Mouse (Mus musculus): ENCODE results near the gene Hdac4. TPM values are rescaled to one million over a fixed set of nuclear protein-coding genes. Genes with fewer than 3 reads are reported as not detected.
A peak's percentile ranks its signal among the peaks of the same experiment; 100 is the strongest.

The Hdac4 gene
- polyA plus RNA-seq, 1 experiment from 2014 or later: 23.9 TPM

DNA sequence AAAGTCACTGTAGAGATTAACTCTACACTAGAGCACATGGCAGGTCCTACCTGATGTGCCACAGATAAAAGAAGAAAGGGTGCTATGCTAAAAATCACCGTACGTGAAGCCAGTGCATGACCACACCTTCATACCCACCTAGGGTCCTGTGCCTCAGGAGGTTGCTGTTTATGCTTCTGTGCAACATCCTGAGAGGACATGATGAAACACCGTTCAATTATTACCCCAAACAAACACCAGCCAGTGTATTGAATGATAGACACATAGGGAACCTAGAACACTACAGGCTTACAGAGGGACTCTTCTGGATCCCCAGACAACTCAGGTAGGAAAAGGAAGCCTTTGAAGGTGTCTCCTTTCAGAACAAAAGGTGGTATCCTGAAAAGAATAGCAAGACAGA lies 120.8 kb downstream of the Hdac4 start:
- H3K9me3 ChIP-seq (replicated peaks; ENCODE audit: control insufficient read depth, low read length): no peaks in the 10 kb centered on the region
- no peaks in the 10 kb centered on the region for H3K27me3 ChIP-seq (ENCODE audit: control insufficient read depth, insufficient read depth, low read length)
- no peak overlapping the region for H3K27ac ChIP-seq (replicated peaks; ENCODE audit: low read depth, low read length)
- H3K9ac ChIP-seq (replicated peaks; ENCODE audit: low read length): no peak overlapping the region
- ATAC-seq (replicated peaks; ENCODE audit: insufficient number of reproducible peaks, low FRiP score, low TSS enrichment, low read depth) (no peak), DNase-seq (ENCODE audit: low spot score) (no peak)
- H3K4me1 ChIP-seq (ENCODE audit: control insufficient read depth, insufficient read depth, low read length): no peaks in the 10 kb centered on the region
- WGBS: 91% methylated on average over 3 of the region's 3 CpGs
- no peak overlapping the region for H3K4me3 ChIP-seq (ENCODE audit: low read depth, low read length)
- no peak overlapping the region for H3K4me2 ChIP-seq (ENCODE audit: low read depth, low read length)
- no peaks in the 10 kb centered on the region for H3K36me3 ChIP-seq (replicated peaks; ENCODE audit: control insufficient read depth, insufficient read depth, low read depth, low read length)

DNA sequence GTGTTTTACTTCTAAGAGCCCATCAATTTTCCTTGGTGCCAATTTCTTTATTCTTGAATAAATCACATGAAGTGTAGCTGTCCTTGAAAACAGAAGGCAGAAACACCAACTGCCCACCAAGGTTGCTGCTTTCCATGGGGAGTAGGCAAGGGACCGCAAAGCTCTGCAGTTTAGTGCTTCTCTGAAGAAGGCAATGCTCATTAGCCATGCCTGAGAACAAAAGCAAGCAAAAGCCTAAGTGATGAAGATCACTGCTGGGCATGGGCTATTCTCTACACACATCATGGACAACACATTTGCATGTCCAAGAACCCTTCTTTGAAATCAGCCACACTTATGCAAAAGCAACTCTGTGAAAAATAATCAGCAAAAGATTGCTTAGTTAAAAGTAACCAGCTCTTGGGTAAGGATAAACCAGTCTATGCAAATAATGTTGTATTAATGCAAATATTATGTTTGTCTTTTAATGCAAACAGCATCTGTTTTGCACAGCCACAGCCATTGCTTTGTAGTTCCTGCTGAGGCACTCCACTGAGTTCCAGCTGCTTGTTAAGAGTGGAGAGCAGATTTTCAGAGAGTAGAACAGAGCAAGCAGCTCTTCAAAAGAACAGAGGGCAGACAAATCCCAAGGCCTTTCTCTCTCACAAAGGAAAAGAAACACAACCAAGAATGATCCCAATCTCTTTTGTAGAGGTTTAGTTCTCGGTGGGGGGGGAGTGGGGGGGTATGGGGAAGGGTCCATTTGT lies 125.4 kb downstream of the Hdac4 start:
- no peak overlapping the region for H3K4me3 ChIP-seq (ENCODE audit: low read depth, low read length)
- no peak overlapping the region for H3K4me2 ChIP-seq (ENCODE audit: low read depth, low read length)
- ATAC-seq (replicated peaks; ENCODE audit: insufficient number of reproducible peaks, low FRiP score, low TSS enrichment, low read depth) (no peak), DNase-seq (ENCODE audit: low spot score) (peak; percentile 18)
- no peaks in the 10 kb centered on the region for H3K4me1 ChIP-seq (ENCODE audit: control insufficient read depth, insufficient read depth, low read length)
- H3K9ac ChIP-seq (replicated peaks; ENCODE audit: low read length): no peak overlapping the region
- WGBS: 70% methylated on average over 2 of the region's 2 CpGs
- no peaks in the 10 kb centered on the region for H3K27me3 ChIP-seq (ENCODE audit: control insufficient read depth, insufficient read depth, low read length)
- H3K36me3 ChIP-seq (replicated peaks; ENCODE audit: control insufficient read depth, insufficient read depth, low read depth, low read length): no peaks in the 10 kb centered on the region
- no peaks in the 10 kb centered on the region for H3K9me3 ChIP-seq (replicated peaks; ENCODE audit: control insufficient read depth, low read length)
- H3K27ac ChIP-seq (replicated peaks; ENCODE audit: low read depth, low read length): no peak overlapping the region

DNA sequence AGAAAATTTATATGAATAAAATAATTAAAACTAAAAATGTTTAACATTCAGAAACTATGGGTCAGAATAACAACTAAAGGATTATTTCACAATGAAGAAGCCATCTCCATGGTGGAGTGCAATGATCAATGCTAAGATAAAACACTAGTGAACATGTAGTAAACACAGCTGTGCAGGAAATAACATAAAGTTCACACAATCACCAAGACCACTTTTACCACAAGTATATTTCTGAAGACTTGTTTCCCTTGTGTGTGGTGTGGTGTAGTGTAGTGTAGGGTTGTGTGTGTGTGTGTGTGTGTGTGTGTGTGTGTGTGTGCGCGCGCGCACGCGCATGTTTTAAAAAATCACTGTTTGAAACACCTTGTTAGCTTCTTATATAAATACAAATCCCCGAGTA lies 126.0 kb downstream of the Hdac4 start:
- no peak overlapping the region for H3K27ac ChIP-seq (replicated peaks; ENCODE audit: low read depth, low read length)
- no peaks in the 10 kb centered on the region for H3K27me3 ChIP-seq (ENCODE audit: control insufficient read depth, insufficient read depth, low read length)
- no peak overlapping the region for H3K4me3 ChIP-seq (ENCODE audit: low read depth, low read length)
- WGBS: 91% methylated on average over 7 of the region's 7 CpGs
- H3K4me2 ChIP-seq (ENCODE audit: low read depth, low read length): no peak overlapping the region
- ATAC-seq (replicated peaks; ENCODE audit: insufficient number of reproducible peaks, low FRiP score, low TSS enrichment, low read depth) (no peak), DNase-seq (ENCODE audit: low spot score) (no peak)
- no peaks in the 10 kb centered on the region for H3K4me1 ChIP-seq (ENCODE audit: control insufficient read depth, insufficient read depth, low read length)
- no peaks in the 10 kb centered on the region for H3K9me3 ChIP-seq (replicated peaks; ENCODE audit: control insufficient read depth, low read length)
- H3K36me3 ChIP-seq (replicated peaks; ENCODE audit: control insufficient read depth, insufficient read depth, low read depth, low read length): no peaks in the 10 kb centered on the region
- no peak overlapping the region for H3K9ac ChIP-seq (replicated peaks; ENCODE audit: low read length)

DNA sequence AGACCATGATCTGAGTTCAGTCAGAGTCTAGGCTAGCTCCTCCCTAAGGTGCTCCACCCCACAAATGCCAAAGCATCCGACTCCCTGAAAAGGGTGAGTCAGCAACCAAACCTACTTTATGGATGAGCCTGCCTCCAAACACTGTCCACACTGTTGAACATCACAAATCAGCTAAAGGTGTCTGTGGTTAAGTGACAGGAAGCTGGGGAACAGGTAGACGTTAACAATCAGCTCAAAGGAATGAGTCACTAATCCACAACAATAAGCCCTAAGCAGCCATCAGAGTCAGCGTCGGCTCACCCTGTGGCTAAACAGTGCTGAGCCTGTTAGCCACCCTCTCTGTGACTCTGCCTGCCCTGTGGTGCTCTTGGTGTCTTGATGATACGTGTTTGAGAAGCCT lies 131.2 kb downstream of the Hdac4 start:
- DNase-seq (ENCODE audit: low spot score): no peak
- 77% methylated on average over 5 of the region's 5 CpGs for WGBS
- no peak for ATAC-seq (replicated peaks; ENCODE audit: insufficient number of reproducible peaks, low FRiP score, low TSS enrichment, low read depth)

DNA sequence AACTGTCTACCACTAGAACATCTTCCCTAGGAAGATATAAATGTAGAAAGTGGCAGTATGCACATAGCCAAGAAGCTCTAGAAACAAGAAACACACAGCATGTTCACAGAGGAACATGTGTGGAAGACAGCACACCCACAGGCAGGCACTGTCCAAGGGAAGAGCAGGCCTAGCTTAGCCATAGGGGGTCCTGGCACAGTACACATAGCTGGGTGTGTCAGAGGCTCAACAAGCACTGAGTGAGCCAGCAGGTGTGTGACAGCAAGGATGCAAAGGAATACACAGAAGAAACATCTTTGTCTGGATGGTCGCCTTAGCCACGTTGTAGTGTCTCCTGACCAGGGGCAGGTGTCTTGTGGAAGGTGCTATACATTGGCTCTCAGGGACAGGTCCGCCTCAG lies 132.2 kb downstream of the Hdac4 start:
- no peaks in the 10 kb centered on the region for H3K27me3 ChIP-seq (ENCODE audit: control insufficient read depth, insufficient read depth, low read length)
- no peak overlapping the region for H3K27ac ChIP-seq (replicated peaks; ENCODE audit: low read depth, low read length)
- no peaks in the 10 kb centered on the region for H3K9me3 ChIP-seq (replicated peaks; ENCODE audit: control insufficient read depth, low read length)
- no peak for ATAC-seq (replicated peaks; ENCODE audit: insufficient number of reproducible peaks, low FRiP score, low TSS enrichment, low read depth)
- no peaks in the 10 kb centered on the region for H3K36me3 ChIP-seq (replicated peaks; ENCODE audit: control insufficient read depth, insufficient read depth, low read depth, low read length)
- no peak for DNase-seq (ENCODE audit: low spot score)
- no peak overlapping the region for H3K9ac ChIP-seq (replicated peaks; ENCODE audit: low read length)
- no peaks in the 10 kb centered on the region for H3K4me1 ChIP-seq (ENCODE audit: control insufficient read depth, insufficient read depth, low read length)
- 89% methylated on average over 3 of the region's 3 CpGs for WGBS
- H3K4me2 ChIP-seq (ENCODE audit: low read depth, low read length): no peak overlapping the region
- no peak overlapping the region for H3K4me3 ChIP-seq (ENCODE audit: low read depth, low read length)

More for the DNA sequence above, 131.2 kb downstream of the Hdac4 start:
- no peaks in the 10 kb centered on the region for H3K36me3 ChIP-seq (replicated peaks; ENCODE audit: control insufficient read depth, insufficient read depth, low read depth, low read length)
- no peak overlapping the region for H3K27ac ChIP-seq (replicated peaks; ENCODE audit: low read depth, low read length)
- H3K4me2 ChIP-seq (ENCODE audit: low read depth, low read length): no peak overlapping the region
- no peaks in the 10 kb centered on the region for H3K27me3 ChIP-seq (ENCODE audit: control insufficient read depth, insufficient read depth, low read length)
- H3K9me3 ChIP-seq (replicated peaks; ENCODE audit: control insufficient read depth, low read length): no peaks in the 10 kb centered on the region
- no peaks in the 10 kb centered on the region for H3K4me1 ChIP-seq (ENCODE audit: control insufficient read depth, insufficient read depth, low read length)
- no peak overlapping the region for H3K9ac ChIP-seq (replicated peaks; ENCODE audit: low read length)
- no peak overlapping the region for H3K4me3 ChIP-seq (ENCODE audit: low read depth, low read length)

DNA sequence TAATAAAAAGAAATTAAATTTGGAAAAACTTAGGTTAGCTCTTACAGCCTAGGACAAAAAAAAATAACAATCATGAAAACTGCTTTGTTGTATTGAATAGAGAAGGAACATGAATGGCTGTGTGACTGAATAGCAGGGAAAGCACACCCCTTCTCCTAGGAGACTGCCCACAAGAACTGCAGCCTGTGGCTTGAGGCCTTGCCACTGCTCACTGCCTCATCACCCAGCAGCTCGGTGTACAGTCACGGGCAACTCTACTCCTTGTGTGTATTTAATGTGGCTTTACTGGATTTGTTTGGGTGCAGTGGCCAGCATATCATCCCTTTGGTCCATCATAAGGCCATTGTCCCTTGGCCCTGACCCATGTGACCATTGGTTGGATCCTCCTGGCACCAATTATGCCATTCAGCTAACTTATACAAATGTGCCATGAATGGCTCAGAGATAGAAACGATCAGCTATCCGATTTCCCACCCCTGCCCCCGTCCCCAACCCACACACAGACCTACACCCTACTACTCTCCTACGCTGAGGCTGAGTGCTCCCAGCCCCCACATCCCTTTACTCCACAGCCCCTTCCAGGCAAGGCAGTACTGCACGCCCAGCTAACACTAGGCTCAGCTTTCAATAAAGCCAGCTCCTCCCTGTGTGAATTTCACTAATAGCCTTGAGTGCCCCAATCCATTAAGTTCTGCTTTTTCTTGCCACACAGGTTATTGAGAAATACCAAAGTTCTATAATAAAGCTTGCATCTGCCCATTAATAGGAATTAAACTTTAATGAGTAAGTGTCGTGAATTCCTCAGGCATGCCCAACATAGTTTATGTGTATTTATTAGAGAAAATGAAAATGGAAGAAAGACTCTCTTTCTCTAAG lies 134.1 kb downstream of the Hdac4 start:
- Histone ChIP-seq H3K4me3 (ENCODE audit: low read depth, low read length) (no peak overlapping the region), H3K27ac (replicated peaks; ENCODE audit: low read depth, low read length) (no peak overlapping the region), H3K4me2 (ENCODE audit: low read depth, low read length) (no peak overlapping the region), H3K4me1 (ENCODE audit: control insufficient read depth, insufficient read depth, low read length) (no peaks in the 10 kb centered on the region), H3K9me3 (replicated peaks; ENCODE audit: control insufficient read depth, low read length) (no peaks in the 10 kb centered on the region), H3K27me3 (ENCODE audit: control insufficient read depth, insufficient read depth, low read length) (no peaks in the 10 kb centered on the region), H3K36me3 (replicated peaks; ENCODE audit: control insufficient read depth, insufficient read depth, low read depth, low read length) (no peaks in the 10 kb centered on the region), H3K9ac (replicated peaks; ENCODE audit: low read length) (no peak overlapping the region)
- ATAC-seq (replicated peaks; ENCODE audit: insufficient number of reproducible peaks, low FRiP score, low TSS enrichment, low read depth) (peak; percentile 86; the same call in 1 of the 2 replicates), DNase-seq (ENCODE audit: low spot score) (peak; percentile 22)
- WGBS: 55% methylated on average over 8 of the region's 8 CpGs

DNA sequence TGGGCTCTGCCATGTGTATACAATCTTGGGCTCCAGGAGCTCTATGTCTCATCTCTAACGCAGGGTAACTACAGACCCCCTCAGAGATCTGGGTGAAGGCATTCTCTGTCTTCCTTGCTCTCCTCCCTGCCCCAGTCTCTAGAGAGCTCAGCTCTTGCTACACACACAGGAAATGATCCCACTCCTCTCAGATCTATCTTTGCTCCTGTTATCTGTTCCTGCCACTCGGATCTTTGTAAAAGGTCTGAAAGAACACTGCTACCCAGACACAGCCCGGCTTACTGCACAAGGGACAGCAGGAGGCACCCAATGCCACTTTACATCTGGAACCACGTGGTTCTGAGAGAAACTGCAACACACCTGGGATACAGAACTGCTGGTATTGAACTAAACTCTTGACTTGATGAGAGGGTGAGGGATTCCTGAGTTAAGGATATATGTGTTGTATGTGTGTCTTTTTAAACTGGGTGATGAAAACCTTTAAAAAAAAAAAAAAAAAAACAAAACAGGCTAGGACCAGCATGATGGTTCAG lies 134.9 kb downstream of the Hdac4 start:
- ATAC-seq (replicated peaks; ENCODE audit: insufficient number of reproducible peaks, low FRiP score, low TSS enrichment, low read depth) (no peak), DNase-seq (ENCODE audit: low spot score) (no peak)
- H3K9ac ChIP-seq (replicated peaks; ENCODE audit: low read length): no peak overlapping the region
- H3K27me3 ChIP-seq (ENCODE audit: control insufficient read depth, insufficient read depth, low read length): no peaks in the 10 kb centered on the region
- no peaks in the 10 kb centered on the region for H3K36me3 ChIP-seq (replicated peaks; ENCODE audit: control insufficient read depth, insufficient read depth, low read depth, low read length)
- H3K4me1 ChIP-seq (ENCODE audit: control insufficient read depth, insufficient read depth, low read length): no peaks in the 10 kb centered on the region
- 78% methylated on average over 4 of the region's 4 CpGs for WGBS
- no peak overlapping the region for H3K27ac ChIP-seq (replicated peaks; ENCODE audit: low read depth, low read length)
- no peak overlapping the region for H3K4me2 ChIP-seq (ENCODE audit: low read depth, low read length)
- H3K4me3 ChIP-seq (ENCODE audit: low read depth, low read length): no peak overlapping the region
- H3K9me3 ChIP-seq (replicated peaks; ENCODE audit: control insufficient read depth, low read length): no peaks in the 10 kb centered on the region

DNA sequence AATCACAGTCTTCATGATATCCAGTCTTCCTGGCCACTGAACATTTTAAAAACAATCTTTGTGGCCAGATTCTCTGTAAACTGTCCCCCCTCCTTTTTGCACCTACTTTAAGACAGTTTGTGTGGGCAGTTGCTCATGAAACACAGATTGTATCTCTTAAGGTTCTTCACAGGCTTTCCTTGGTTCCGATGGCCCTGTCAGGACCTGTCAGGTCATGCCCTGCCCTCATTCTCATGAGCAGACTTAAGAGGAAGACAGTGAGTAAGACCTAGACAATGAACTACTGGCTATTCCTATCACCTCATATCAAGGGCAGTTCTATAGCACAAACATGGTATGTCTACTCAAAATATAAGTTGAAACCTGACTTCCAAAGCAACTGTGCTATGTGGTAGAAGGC lies 135.9 kb downstream of the Hdac4 start:
- H3K9ac ChIP-seq (replicated peaks; ENCODE audit: low read length): no peak overlapping the region
- H3K9me3 ChIP-seq (replicated peaks; ENCODE audit: control insufficient read depth, low read length): no peaks in the 10 kb centered on the region
- WGBS: 89% methylated on average over 1 of the region's 1 CpGs
- H3K36me3 ChIP-seq (replicated peaks; ENCODE audit: control insufficient read depth, insufficient read depth, low read depth, low read length): no peaks in the 10 kb centered on the region
- ATAC-seq (replicated peaks; ENCODE audit: insufficient number of reproducible peaks, low FRiP score, low TSS enrichment, low read depth) (no peak), DNase-seq (ENCODE audit: low spot score) (no peak)
- H3K4me1 ChIP-seq (ENCODE audit: control insufficient read depth, insufficient read depth, low read length): no peaks in the 10 kb centered on the region
- no peak overlapping the region for H3K4me3 ChIP-seq (ENCODE audit: low read depth, low read length)
- no peak overlapping the region for H3K27ac ChIP-seq (replicated peaks; ENCODE audit: low read depth, low read length)
- H3K27me3 ChIP-seq (ENCODE audit: control insufficient read depth, insufficient read depth, low read length): no peaks in the 10 kb centered on the region
- H3K4me2 ChIP-seq (ENCODE audit: low read depth, low read length): no peak overlapping the region

Measured in embryonic facial prominence, embryonic 11.5 days (tissue).